Mouse (Mus musculus) midbrain, embryonic 13.5 days (tissue): ENCODE measurements at regions not wholly inside any gene's neighbourhood (a gene's known extent, or its start where the extent isn't known, plus 50 kb on each side); places are given as distances from the start of the nearest gene placed in this dataset.

ENCODE experiments used
- ATAC-seq: fragments of 200-750 bp; cut with Nextera tagmentation; 2 replicates; pipeline ENCODE4 v1.8.0; 2017; ENCODE audit warnings: mild to moderate bottlenecking, moderate TSS enrichment, moderate library complexity
- H3K27ac ChIP-seq: fragments of 300-500 bp; sonication (generic); 2 replicates; pipeline ENCODE4 v1.5.1; 2015; ENCODE audit warnings: inconsistent platforms, mild to moderate bottlenecking, moderate library complexity
- H3K27me3 ChIP-seq: fragments of 300-500 bp; sonication (generic); 2 replicates; pipeline ENCODE4 v1.6.1; 2015; ENCODE audit warnings: mild to moderate bottlenecking, inconsistent platforms
- H3K36me3 ChIP-seq: fragments of 300-500 bp; sonication (generic); 2 replicates; pipeline ENCODE4 v1.6.1; 2015; ENCODE audit warnings: mild to moderate bottlenecking, inconsistent platforms
- H3K4me1 ChIP-seq: fragments of 300-500 bp; sonication (generic); replicated peaks from 2 replicates; pipeline ENCODE4 v1.6.1; 2015; ENCODE audit warnings: inconsistent platforms
- H3K4me2 ChIP-seq: fragments of 300-500 bp; sonication (generic); replicated peaks from 2 replicates; pipeline ENCODE4 v1.6.1; 2015; ENCODE audit warnings: moderate library complexity, mild to moderate bottlenecking, inconsistent platforms
- H3K4me3 ChIP-seq: fragments of 300-500 bp; sonication (generic); replicated peaks from 2 replicates; pipeline ENCODE4 v1.5.1; 2015; ENCODE audit warnings: mild to moderate bottlenecking, inconsistent platforms
- H3K9ac ChIP-seq: fragments of 300-500 bp; sonication (generic); replicated peaks from 2 replicates; pipeline ENCODE4 v1.6.1; 2015; ENCODE audit warnings: mild to moderate bottlenecking, inconsistent platforms
- H3K9me3 ChIP-seq: fragments of 300-500 bp; sonication (generic); 2 replicates; pipeline ENCODE4 v1.6.1; 2016; ENCODE audit warnings: mild to moderate bottlenecking, inconsistent platforms
- WGBS: fragments of 180-500 bp; shearing (Covaris S2); methylation state at CpG from one replicate; pipeline ENCODE4 v1.1.7; 2015; 5-methylcytosine and 5-hydroxymethylcytosine counted together

GRCm38 (mm10) chr8:48895586-48895985, 51.8 kb upstream of the Tenm3 start:
- no peak overlapping the region for H3K9ac ChIP-seq
- H3K4me3 ChIP-seq = no peak overlapping the region
- 22% methylated on average over 8 of the region's 8 CpGs for WGBS
- H3K4me2 ChIP-seq = no peak overlapping the region
- H3K27ac ChIP-seq = no peak overlapping the region
- H3K27me3 ChIP-seq = no peaks in the 10 kb centered on the region
- peaks cover 20% of the 10 kb centered on the region for H3K4me1 ChIP-seq
- H3K36me3 ChIP-seq = no peaks in the 10 kb centered on the region
- H3K9me3 ChIP-seq = no peaks in the 10 kb centered on the region
- ATAC-seq = no peak
